Mouse (Mus musculus): ENCODE measurements at regions not wholly inside any gene's neighbourhood (a gene's known extent, or its start where the extent isn't known, plus 50 kb on each side); places are given as distances from the start of the nearest gene placed in this dataset.

GRCm38 (mm10) chr6:51680239-51680857 lies 156.6 kb downstream of the Snx10 start:
- TF ChIP-seq CTCF (IDR thresholded peaks at IDR 0.05; ENCODE audit: borderline replicate concordance, control insufficient read depth, extremely low read depth, insufficient read depth, low read length, poor library complexity) (no peak), POLR2A (IDR thresholded peaks at IDR 0.05; ENCODE audit: control insufficient read depth, extremely low read depth, insufficient read depth, low read length, poor library complexity) (no peak)
- H3K27ac ChIP-seq (ENCODE audit: control insufficient read depth, insufficient read depth, low read length): no peak overlapping the region
- no peaks in the 10 kb centered on the region for H3K27me3 ChIP-seq (ENCODE audit: control insufficient read depth, insufficient read depth, low read length)
- no peak for DNase-seq
- H3K4me3 ChIP-seq (ENCODE audit: control insufficient read depth, insufficient read depth, low read length): no peak overlapping the region
- H3K4me1 ChIP-seq (replicated peaks; ENCODE audit: control insufficient read depth, insufficient read depth, low read length): no peaks in the 10 kb centered on the region
- H3K36me3 ChIP-seq (ENCODE audit: control insufficient read depth, insufficient read depth, low read length): no peaks in the 10 kb centered on the region
- 91% methylated on average over 10 of the region's 10 CpGs for WGBS

DNA sequence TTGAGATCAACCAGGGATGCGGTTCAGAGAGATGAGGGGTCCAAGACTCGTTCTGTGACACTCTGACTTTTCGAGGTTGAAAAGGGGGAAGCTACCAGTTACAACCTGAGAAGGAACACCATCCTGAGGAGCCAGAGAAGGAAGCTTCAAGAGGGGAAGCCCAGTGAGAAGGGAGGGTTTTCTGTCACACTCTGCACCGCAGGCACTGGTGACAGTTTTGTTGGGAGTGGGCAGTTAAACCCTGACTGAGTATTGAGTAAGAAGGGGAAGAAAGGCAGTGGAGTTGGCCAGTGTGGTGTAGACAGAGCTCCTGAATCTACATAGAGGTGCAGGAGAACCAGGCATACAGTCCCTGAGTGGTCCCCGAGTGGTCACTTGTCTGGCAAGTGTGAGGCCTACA lies 159.4 kb downstream of the Snx10 start:
- DNase-seq: no peak
- Histone ChIP-seq H3K36me3 (ENCODE audit: control insufficient read depth, insufficient read depth, low read length) (no peaks in the 10 kb centered on the region), H3K27me3 (ENCODE audit: control insufficient read depth, insufficient read depth, low read length) (no peaks in the 10 kb centered on the region), H3K27ac (ENCODE audit: control insufficient read depth, insufficient read depth, low read length) (no peak overlapping the region), H3K4me3 (ENCODE audit: control insufficient read depth, insufficient read depth, low read length) (no peak overlapping the region), H3K4me1 (replicated peaks; ENCODE audit: control insufficient read depth, insufficient read depth, low read length) (no peaks in the 10 kb centered on the region; the same call in 1 of the 2 replicates)
- TF ChIP-seq POLR2A (IDR thresholded peaks at IDR 0.05; ENCODE audit: control insufficient read depth, extremely low read depth, insufficient read depth, low read length, poor library complexity): no peak
- no peak for TF ChIP-seq CTCF (IDR thresholded peaks at IDR 0.05; ENCODE audit: borderline replicate concordance, control insufficient read depth, extremely low read depth, insufficient read depth, low read length, poor library complexity)
- WGBS: 64% methylated on average over 5 of the region's 5 CpGs

DNA sequence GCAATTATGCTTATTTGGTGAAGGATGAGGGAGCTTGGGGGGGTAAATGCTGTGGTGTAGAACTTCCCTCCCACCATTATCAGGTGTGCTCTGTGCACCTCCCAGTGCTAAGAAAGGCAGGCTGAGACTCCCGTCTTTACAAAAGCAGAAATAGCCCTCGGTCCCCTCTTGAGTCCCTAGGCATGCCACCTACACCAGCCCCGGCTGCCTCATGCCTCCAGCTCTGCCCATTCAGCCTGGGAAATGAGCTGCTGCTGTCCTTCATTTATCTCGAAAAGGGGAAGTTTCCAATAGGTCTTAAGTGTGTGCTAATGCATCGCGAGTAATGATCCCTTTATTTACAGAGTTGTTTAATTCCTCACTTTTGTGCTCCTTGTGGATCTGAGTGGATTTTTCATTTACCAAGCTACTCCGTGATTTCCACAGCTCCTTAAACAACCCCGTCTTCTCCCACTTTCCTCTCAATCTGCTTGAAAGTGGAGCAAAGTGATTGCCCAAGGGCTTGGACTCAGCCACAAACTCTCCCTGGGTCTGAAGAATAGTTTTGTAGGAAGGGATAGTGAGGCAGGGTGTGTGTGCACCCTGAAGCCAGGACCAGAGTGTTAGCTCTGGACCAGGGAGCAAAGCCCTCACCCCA lies 162.1 kb downstream of the Snx10 start:
- TF ChIP-seq CTCF (IDR thresholded peaks at IDR 0.05; ENCODE audit: borderline replicate concordance, control insufficient read depth, extremely low read depth, insufficient read depth, low read length, poor library complexity): no peak
- TF ChIP-seq POLR2A (IDR thresholded peaks at IDR 0.05; ENCODE audit: control insufficient read depth, extremely low read depth, insufficient read depth, low read length, poor library complexity): no peak
- H3K27me3 ChIP-seq (ENCODE audit: control insufficient read depth, insufficient read depth, low read length): no peaks in the 10 kb centered on the region
- no peak overlapping the region for H3K4me3 ChIP-seq (ENCODE audit: control insufficient read depth, insufficient read depth, low read length)
- H3K27ac ChIP-seq (ENCODE audit: control insufficient read depth, insufficient read depth, low read length): no peak overlapping the region
- no peaks in the 10 kb centered on the region; the same call in 1 of the 2 replicates for H3K4me1 ChIP-seq (replicated peaks; ENCODE audit: control insufficient read depth, insufficient read depth, low read length)
- H3K36me3 ChIP-seq (ENCODE audit: control insufficient read depth, insufficient read depth, low read length): no peaks in the 10 kb centered on the region
- no peak for DNase-seq
- WGBS: 44% methylated on average over 8 of the region's 8 CpGs

- 93% methylated on average over 13 of the region's 13 CpGs for WGBS
- no peaks in the 10 kb centered on the region for H3K27me3 ChIP-seq (ENCODE audit: control insufficient read depth, insufficient read depth, low read length)
- H3K4me1 ChIP-seq (replicated peaks; ENCODE audit: control insufficient read depth, insufficient read depth, low read length): no peaks in the 10 kb centered on the region
- TF ChIP-seq POLR2A (IDR thresholded peaks at IDR 0.05; ENCODE audit: control insufficient read depth, extremely low read depth, insufficient read depth, low read length, poor library complexity) (no peak), CTCF (IDR thresholded peaks at IDR 0.05; ENCODE audit: borderline replicate concordance, control insufficient read depth, extremely low read depth, insufficient read depth, low read length, poor library complexity) (no peak)
- DNase-seq: no peak
- no peak overlapping the region for H3K27ac ChIP-seq (ENCODE audit: control insufficient read depth, insufficient read depth, low read length)
- no peak overlapping the region for H3K4me3 ChIP-seq (ENCODE audit: control insufficient read depth, insufficient read depth, low read length)
- H3K36me3 ChIP-seq (ENCODE audit: control insufficient read depth, insufficient read depth, low read length): no peaks in the 10 kb centered on the region
Observed at GRCm38 (mm10) chr6:51690795-51691563, 167.3 kb downstream of the Snx10 start.

GRCm38 (mm10) chr6:51693984-51694383 lies 170.3 kb downstream of the Snx10 start:
- no peak for DNase-seq
- H3K27me3 ChIP-seq (ENCODE audit: control insufficient read depth, insufficient read depth, low read length): no peaks in the 10 kb centered on the region
- 93% methylated on average over 7 of the region's 7 CpGs for WGBS
- no peak overlapping the region for H3K4me3 ChIP-seq (ENCODE audit: control insufficient read depth, insufficient read depth, low read length)
- no peak for TF ChIP-seq CTCF (IDR thresholded peaks at IDR 0.05; ENCODE audit: borderline replicate concordance, control insufficient read depth, extremely low read depth, insufficient read depth, low read length, poor library complexity)
- TF ChIP-seq POLR2A (IDR thresholded peaks at IDR 0.05; ENCODE audit: control insufficient read depth, extremely low read depth, insufficient read depth, low read length, poor library complexity): no peak
- no peak overlapping the region for H3K27ac ChIP-seq (ENCODE audit: control insufficient read depth, insufficient read depth, low read length)
- H3K36me3 ChIP-seq (ENCODE audit: control insufficient read depth, insufficient read depth, low read length): no peaks in the 10 kb centered on the region
- H3K4me1 ChIP-seq (replicated peaks; ENCODE audit: control insufficient read depth, insufficient read depth, low read length): no peaks in the 10 kb centered on the region

- 97% methylated on average over 7 of the region's 7 CpGs for WGBS
- TF ChIP-seq POLR2A (IDR thresholded peaks at IDR 0.05; ENCODE audit: control insufficient read depth, extremely low read depth, insufficient read depth, low read length, poor library complexity) (no peak), CTCF (IDR thresholded peaks at IDR 0.05; ENCODE audit: borderline replicate concordance, control insufficient read depth, extremely low read depth, insufficient read depth, low read length, poor library complexity) (no peak)
Observed at GRCm38 (mm10) chr6:51696396-51696795, 172.7 kb downstream of the Snx10 start.

More at GRCm38 (mm10) chr6:51696396-51696795, 172.7 kb downstream of the Snx10 start:
- Histone ChIP-seq H3K4me1 (replicated peaks; ENCODE audit: control insufficient read depth, insufficient read depth, low read length) (no peaks in the 10 kb centered on the region), H3K27ac (ENCODE audit: control insufficient read depth, insufficient read depth, low read length) (no peak overlapping the region), H3K27me3 (ENCODE audit: control insufficient read depth, insufficient read depth, low read length) (no peaks in the 10 kb centered on the region), H3K4me3 (ENCODE audit: control insufficient read depth, insufficient read depth, low read length) (no peak overlapping the region), H3K36me3 (ENCODE audit: control insufficient read depth, insufficient read depth, low read length) (no peaks in the 10 kb centered on the region)
- no peak for DNase-seq

All from thymus, adult 2 months (tissue).